Mouse (Mus musculus) E14TG2a.4 (cell line): ENCODE measurements around the gene Rpl11.
"Not testable (repeated sequence)": the region's sequence is repeated elsewhere in the genome, so short reads cannot be mapped to it uniquely, and the experiment has no call there.

Source experiments
- CTCF ChIP-seq: conservative IDR thresholded peaks from 2 replicates; pipeline ENCODE4 v1.5.1; 2014; ENCODE audit warnings: low read length
- NANOG ChIP-seq: IDR thresholded peaks from 2 replicates; pipeline ENCODE4 v1.6.1; 2014; ENCODE audit warnings: borderline replicate concordance, low read length, mixed read lengths
- POU5F1 ChIP-seq: IDR thresholded peaks from 2 replicates; pipeline ENCODE4 v1.6.1; 2014; ENCODE audit warnings: low read length, borderline replicate concordance

- not testable (repeated sequence) for TF ChIP-seq CTCF, POU5F1, NANOG
Measured at GRCm38 (mm10) chr4:136059800-136060488, 6.7 kb upstream of the Rpl11 start.
